Mouse (Mus musculus) kidney, postnatal 10 days (tissue): ENCODE results near the gene a.

Source experiments
- DNase-seq: peaks from one replicate; pipeline ENCODE4 v3.0.0; 2021; ENCODE audit warnings: mixed read lengths

The a gene

DNA sequence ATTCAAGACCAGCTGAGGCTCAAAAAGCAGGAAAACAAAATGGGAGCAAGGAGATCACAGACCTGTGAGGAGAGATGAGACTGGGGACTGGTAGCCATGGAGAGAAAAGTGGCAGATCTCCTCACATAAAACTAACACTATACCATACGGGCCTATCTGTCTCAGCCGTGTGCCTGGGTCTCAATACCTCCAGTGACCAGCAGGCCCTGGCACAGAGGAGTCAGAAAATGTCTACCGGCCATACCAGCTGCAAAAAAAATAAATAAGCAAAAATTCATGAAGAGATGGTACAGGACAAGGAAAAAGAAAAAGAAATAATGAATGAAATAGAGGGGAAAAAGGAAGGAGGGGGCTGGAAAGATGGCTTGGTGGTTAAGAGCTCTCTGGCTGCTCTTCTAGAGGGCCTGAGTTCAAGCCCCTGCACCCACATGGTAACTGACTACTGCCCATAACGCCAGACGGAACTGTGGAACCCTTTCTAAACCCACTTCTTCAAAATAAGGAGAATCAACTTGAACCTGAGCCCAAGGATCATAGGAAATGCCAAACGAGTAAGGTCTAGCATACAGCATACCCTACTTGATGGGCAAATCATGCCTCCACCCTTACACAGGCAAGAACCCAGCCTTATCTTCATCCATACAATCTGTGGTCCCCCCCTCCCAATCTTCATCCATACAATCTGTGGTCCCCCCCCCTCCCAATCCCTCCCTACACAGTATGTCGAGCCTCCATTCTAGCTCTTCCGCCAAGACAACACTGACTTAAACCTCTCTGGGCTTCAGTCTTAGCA, 281.3 kb downstream of the a start:
- no peak for DNase-seq

DNA sequence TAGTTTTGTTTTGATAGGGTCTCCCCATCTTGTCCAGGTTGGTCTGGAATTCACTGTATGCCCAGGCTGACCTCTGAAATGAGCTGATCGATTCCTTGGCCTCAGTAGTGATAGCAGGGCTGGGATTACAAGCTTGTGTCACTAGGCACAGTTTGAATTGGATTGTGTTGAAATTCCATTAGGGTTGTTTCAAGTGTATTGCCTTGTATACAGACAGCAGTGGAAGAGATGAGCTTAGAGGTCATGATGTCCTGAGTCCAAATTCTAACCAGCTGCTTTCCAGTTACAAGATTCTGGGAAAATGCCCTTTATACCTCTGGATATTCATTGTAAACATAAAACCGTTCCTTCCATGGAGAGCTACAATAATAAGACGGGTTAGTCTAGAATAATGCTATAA, 282.1 kb downstream of the a start:
- no peak for DNase-seq

DNA sequence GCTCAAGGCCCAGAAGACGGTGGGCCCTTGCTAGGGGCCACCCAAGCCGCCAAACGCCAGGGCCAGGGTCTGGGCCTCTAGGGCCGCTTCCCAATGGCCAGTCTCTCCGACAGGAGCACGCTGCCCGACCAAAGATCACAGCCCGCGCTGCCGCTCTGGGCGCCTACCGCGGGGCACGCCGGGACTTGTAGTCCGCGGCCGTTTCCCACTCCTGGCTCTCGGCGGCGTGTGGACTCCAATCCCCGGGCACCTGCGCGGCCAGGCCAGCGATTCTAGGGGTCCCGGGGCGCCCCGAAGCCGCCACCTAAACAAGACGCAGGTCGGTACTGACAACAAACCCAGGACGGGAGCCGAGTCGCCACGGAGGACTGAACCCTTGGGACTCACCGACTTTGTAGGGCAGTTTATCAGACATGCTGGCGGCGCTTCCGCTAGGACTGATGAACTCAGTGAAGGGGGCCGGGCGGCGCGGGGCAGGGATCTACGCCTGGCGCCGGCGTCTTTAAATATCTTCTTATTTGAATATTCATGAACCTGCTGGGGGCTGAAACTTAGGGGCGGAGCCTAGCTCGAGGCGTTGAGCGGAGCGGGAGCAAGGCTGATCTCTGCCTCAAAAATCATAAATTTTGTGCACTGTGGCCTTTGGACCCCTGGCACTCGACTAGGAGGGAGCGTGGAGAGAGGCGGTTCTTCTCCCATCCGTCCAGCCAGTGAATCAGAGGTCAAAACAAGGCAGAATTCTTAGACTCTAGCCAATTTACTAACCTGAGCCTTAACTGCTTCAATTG, 283.0 kb downstream of the a start, which contains the start of gene Ahcy:
TSS of gene Ahcy (minus strand) at position 520 of the 788 bp plus-strand sequence.
- DNase-seq = peak; percentile 94

DNA sequence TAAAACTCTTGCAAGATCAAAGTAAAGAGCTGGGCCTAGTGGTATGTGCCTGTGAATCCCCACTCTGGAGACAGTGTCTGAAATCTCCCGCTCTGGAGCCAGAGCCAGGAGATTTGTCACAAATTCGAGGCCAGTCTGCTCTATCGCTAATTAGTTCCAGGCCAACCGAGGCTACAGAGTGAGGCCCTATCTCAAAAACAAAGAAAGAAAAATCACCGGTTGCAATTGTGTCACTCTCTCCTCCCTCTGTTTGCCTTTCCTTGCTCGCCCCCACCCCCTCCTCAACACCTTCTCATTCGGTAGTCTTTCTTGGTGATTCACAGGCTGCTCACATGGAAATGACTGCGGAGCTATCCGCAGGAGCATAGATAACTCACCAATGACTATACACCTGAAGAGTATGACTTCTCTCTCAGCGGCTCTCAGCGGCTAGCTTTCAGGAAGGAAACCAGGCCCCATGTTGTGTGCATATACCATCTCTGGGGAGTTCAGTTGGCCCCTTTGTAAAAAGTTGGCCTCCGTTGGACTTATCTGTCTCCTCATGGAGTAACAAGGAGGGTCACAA, 283.6 kb downstream of the a start:
- DNase-seq = no peak

DNA sequence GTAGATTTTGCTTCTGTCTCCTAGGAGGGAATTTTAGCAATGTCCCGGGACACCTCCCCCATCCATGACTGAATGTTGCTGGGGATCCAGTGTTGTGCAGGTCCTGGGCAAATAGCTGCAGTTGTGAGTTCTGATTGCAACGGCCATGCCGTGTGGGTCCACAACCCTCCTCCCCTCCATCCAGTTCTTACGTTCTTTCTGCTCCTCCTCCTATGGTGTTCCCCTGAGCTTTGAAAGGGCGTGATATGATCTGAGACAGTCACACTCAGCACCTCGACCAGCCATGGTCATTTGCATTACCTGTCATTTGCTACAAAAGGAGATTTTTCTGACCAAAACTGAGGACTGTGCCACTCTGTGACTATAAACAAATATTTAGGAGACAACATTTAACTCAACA, 284.4 kb downstream of the a start:
- DNase-seq = no peak

DNA sequence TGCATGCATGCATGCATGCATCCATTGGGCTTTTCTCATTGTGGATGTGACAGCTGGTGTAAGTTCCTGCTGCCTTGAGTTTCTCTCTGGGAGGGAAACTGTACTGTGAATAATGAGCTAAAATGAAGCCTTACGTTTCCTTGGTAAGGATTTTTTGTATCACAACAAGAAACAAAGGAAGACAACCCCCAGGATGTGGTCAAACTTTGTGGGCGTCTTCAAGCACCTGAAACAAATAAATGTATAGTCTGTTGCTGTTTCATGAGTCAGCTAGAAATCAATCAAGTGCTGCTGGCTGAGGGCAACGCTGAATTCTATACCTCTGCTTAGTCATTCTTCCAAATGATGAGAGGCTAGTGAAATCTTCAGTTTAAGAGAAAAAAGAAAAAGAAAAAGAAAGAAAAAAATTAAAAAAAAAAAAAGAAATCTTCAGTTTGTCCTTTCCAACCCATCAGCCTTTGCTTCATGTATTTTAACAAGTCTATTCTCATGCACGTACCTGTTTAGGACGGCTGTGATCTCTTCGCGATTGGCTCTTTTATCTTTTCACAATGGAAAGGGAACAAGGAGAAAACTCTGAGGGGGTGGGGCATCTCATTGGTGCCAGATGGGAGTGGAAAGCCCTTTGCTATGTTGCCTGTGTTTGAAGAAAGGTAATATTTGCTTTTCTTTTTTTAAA, 288.4 kb downstream of the a start:
- DNase-seq = no peak

DNA sequence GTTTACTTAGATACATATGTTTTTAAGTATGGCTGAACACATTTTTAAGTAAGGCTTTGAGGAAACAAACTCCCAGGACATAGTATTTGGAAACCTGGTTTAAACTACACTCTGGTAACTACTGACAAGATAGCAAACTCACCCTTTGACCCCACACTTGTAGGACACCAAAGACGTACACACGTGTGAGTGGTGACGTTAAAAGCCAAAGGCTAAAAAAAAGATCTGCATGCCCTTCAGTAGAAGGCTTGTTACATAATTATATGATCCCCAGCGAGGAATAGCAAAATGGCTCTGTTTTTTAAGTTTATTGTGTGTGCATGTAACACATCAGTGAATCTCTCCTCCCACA, 289.0 kb downstream of the a start:
- no peak for DNase-seq

DNA sequence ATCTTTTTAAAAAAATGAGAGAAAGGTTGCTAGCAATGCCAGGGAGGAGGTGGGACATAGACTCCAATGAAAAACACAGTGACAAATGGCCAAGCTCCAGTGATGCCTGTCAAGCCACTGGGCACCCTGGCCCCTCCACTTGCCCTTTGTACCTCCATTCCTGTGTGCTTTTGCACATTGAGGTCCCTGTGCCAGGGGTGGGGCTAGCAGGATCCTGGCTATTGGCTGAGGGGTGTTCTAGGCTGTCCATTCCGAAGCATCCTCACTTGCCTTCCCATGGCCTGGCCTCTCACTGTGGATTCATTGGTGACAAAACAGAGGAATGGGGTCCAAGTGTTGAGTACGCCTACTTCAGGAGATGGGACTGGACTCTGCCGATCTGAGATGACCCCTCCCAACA, 289.9 kb downstream of the a start:
- DNase-seq = no peak

DNA sequence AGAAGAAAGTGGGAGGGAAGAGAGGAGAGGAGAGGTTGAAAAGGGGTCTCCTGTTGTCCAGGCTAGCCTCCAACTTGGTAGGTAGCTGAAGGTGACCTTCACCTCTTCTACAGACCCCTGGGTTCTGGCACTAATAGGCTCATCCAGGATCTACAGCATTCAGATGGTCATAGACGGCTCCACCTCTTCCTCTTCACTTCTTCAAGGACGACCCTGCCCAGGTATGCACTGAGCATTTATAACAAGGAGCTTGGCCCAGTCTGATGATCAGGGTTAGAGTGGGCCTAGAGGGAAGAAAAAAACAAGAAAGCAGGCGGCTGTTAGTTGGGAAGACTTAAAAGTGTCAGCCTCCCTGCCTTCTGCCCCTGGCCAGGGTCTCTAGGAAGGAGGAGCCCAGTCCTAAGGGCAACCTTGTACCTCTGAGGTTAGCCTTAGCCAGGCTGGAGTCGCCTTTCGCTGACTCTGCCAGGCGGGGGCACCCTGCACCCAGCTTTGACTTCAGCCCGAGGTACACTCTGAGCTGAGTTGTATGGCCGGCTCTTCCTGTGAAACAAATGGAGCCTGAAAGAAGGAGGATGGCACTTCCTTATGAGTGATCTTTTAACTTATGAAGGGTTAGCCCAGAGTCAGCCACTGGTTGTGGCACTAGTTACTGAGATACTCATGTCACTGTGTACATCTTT, 291.1 kb downstream of the a start:
- DNase-seq = peak; percentile 84

DNA sequence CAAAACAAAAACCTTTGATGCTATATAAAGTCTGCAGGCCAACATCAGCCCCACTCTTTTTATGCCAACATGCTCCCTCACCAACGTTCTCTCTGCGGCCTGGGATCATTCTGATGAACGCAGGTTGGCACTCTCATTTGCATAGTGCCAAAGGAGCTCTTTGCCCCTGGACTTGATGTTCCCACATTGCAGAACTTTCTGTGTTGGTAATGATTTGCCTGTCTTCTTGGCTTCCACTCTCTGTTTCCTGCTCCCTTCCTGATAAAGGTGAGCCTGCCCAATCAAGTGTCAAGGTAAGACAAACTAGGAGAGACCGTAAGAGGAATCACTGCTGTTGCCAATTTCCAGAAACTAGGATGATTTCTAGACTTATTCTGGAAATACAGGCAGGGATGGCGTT, 293.3 kb downstream of the a start:
- DNase-seq = no peak

DNA sequence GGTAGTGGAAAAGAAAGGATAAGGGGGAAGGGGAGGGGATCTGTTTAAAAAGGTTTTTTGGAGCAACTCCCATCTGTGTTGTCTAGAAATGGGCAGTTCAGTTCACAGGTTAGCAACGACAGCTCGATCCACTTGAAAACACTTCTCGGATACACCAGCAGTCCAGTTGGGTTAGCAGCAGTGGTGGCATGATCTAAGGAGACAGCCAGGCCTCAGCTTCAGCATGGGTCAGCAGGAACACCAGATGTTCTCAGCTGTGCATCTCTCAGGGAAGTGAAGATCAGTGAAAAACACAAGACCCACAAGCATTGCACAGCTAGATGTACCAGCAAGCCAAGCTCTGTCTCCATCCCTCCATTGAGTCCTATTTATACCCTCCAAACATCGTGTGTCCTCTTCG, 295.1 kb downstream of the a start:
- DNase-seq = peak; percentile 25

DNA sequence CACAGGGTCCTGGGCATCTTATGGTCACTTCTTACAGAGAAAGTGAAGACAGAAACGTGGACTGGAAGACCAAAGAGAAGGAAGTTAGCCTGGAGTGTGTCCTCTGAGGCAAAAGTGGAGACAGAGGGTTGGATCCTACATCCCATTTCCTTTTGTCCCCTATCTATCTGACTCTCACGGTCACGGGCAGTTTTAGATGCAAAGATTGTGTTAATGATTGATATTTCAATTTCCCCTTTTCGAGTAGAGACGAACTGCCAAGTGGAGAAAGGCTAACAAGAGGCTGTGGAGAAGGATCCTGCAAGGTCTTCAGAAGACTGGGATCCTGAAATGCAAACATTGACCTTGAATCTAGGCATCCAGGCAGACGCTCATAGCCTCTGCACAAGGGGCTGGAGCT, 297.1 kb downstream of the a start:
- no peak for DNase-seq

DNA sequence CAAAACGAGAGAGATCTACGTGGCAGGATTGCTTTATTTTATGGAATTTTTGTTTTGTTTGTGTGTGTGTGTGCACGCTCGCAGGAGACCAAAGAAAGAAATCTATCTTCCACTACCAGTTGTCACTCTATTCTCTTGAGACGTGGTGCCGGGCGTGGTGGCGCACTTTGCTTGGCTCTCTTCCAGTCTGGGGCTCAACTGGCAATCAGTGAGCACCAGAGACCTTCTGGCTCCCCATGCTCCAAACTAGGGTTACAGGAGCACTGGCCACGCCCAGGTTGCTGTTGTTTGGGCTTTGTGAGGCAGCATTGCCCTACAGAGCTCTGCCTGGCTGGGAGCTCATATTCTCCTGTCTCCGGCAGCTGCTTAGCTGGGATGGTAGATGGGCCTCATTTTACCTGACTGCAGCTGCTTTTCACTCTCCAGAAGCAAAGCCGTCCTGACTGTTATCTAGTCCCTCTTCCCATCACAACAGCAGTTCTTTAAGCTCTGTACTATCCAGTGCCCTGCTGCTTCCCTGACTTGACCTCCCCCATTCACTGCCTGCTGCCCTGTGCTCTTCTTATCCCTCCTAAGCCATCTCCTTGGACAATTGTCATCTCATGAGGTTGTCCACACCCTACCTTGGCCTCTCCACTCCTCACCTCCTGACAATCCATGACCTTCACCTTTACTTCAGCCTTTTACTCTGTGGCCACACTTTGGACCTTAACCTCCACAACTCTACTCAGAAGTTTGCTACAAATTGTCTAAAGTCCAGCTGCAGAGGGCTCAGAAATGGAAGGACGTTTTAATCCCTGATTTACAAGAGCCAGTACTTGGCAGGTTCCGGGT, 299.9 kb downstream of the a start:
- peak; percentile 24 for DNase-seq

DNA sequence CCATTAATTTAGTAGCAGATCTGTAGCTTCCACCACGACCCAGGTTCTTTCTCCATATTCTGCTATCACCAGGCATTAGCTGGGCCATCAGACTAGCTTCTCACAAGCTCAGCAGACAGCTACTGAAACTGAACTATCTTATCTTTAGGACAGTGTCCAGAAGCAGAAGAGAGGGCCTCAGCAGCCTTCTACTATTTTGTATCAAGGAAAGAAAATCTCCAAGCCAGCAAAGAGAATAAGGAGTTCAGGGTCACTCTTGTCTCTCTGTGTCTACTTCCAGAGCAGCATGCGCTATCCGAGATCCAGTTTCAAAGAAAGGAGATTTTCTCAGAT, 300.5 kb downstream of the a start:
- DNase-seq = no peak

DNA sequence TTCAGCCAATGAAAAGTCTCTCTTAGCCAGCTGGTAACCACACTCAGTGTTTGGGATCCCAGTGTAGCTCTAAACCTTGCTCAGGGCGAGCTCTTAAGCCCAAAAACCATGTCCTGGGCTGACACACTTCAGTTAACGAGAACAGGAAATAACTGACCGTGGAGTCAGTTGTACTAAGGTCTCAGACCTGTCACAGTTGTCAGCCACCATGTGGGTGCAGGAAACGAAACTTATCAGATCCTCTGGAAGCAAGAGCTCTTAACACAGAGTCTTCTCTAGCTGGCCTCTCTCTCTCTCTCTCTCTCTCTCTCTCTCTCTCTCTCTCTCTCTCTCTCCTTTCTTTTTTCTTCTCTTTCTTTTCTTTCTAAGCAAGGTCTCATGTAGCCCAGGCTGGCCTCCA, 302.2 kb downstream of the a start:
- no peak for DNase-seq

DNA sequence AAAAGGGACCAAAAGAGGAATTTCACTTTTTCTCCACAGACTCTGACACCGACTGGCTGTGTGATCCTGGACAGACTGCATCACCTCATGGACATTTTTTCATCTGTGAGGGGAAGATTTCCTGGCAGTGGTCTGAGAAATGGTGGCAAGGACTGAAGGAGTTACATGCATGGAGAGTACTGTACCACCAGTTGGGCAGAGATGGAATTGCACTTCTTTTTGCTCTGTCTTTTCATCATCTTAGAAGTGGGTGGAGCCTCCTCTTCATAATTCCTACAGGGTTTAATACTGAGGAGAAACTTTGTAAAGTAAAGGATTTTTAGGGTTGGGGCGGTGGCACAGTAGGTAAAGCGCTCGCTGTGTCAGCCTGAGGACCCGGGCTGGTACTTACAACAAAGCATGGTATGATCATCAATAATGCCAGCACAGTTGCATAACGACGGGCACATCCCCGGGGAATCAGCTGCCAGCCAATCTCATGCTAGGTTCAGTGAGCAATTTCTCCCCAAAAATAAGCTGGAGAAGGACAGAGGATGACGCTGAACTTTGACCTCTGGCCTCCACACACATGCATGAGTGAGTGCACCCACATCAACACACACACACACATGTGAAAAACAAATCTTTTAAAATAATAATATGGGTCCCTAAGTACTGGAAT, 307.6 kb downstream of the a start:
- DNase-seq = no peak

DNA sequence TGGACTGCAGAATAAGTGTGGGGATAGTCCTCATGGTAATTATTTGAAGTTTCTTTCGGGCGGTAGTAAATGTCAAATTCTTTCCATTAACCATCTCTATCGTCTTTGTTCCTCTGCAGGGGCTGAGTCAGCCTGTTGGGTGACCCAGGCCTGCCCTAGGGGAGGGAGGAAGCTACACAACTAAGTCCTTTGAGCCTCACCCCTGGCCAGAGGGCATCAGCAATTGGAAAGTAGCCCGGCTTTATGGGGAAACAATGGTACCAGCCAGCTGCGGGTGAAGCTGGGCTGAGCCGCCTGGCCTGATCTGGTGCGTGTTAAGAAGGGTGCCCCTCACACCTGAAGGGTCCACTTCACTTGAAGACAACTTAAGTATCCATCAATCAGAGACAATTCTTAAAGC, 308.2 kb downstream of the a start:
- peak; percentile 53 for DNase-seq

DNA sequence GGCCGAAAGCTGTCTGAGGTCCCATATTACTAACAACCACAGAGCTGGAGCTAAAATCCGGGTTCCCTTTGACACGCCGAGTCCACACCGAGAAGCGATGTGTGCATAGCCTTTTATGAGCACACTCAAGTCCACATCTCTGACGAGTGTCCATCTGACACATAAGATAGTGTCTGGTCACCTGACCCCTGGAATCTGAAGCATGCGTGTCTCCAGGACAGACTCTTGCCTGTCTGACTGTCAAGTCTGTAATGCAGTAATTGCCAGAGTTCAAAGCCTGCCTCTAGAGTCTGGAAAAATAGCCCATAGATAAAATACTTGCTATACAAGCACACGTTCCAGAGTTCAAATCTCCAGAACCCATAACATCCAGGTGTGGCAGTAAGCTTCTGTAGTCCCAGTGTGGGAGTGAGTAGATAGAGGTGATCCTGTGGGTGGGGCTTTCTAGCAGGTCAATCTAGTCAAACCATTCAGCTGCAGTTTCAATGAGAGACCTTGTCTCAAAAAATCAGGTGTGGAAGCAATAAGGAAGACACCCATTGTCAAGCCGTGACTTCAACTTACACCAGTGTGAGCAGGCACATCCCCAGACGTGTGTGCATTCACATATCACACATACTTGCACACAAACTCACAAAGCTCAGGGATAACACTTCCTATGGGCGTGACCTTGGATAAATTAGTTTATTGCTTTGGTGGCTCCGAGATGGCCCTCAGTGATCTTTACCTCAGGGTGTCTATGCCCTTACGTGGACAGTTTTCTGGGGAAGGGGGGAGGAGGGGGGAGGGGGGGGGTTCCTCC, 309.0 kb downstream of the a start:
- DNase-seq = no peak
